Mouse (Mus musculus) neural tube, embryonic 10.5 days (tissue): ENCODE measurements at regions not wholly inside any gene's neighbourhood (a gene's known extent, or its start where the extent isn't known, plus 50 kb on each side); places are given as distances from the start of the nearest gene placed in this dataset.

Source experiments
- DNase-seq: peaks from one replicate; pipeline ENCODE4 v3.0.0-alpha.2; 2017; ENCODE audit warnings: low spot score; ENCODE audit errors: extremely low spot score

GRCm38 (mm10) chr8:30946154-30947065 lies 2482.1 kb upstream of the 5930422O12Rik start:
- no peak for DNase-seq

- DNase-seq: no peak
Measured at GRCm38 (mm10) chr8:30952818-30953217, 2475.7 kb upstream of the 5930422O12Rik start.

- DNase-seq: no peak
Measured at GRCm38 (mm10) chr8:30959436-30960180, 2468.9 kb upstream of the 5930422O12Rik start.

GRCm38 (mm10) chr8:30960486-30960885 lies 2468.0 kb upstream of the 5930422O12Rik start:
- no peak for DNase-seq

- no peak for DNase-seq
Measured at GRCm38 (mm10) chr8:30962207-30962606, 2466.3 kb upstream of the 5930422O12Rik start.

GRCm38 (mm10) chr8:30982814-30983213 lies 2445.7 kb upstream of the 5930422O12Rik start:
- no peak for DNase-seq

- no peak for DNase-seq
Measured at GRCm38 (mm10) chr8:30988051-30988450, 2440.5 kb upstream of the 5930422O12Rik start.

GRCm38 (mm10) chr8:30998657-30999056 lies 2429.9 kb upstream of the 5930422O12Rik start:
- DNase-seq: no peak

- DNase-seq: no peak
Measured at GRCm38 (mm10) chr8:31000120-31000519, 2428.4 kb upstream of the 5930422O12Rik start.

- DNase-seq: peak; percentile 32
Measured at GRCm38 (mm10) chr8:31001980-31002730, 2426.4 kb upstream of the 5930422O12Rik start.

- no peak for DNase-seq
Measured at GRCm38 (mm10) chr8:31008309-31008708, 2420.2 kb upstream of the 5930422O12Rik start.

GRCm38 (mm10) chr8:31012068-31012467 lies 2416.4 kb upstream of the 5930422O12Rik start:
- peak; percentile 13 for DNase-seq

- peak; percentile 85 for DNase-seq
Measured at GRCm38 (mm10) chr8:31031721-31032591, 2396.6 kb upstream of the 5930422O12Rik start.

- DNase-seq: peak; percentile 95
Measured at GRCm38 (mm10) chr8:31033281-31033680, 2395.2 kb upstream of the 5930422O12Rik start.

GRCm38 (mm10) chr8:31036892-31037291 lies 2391.6 kb upstream of the 5930422O12Rik start:
- DNase-seq: no peak
